10 mouse cellular contexts compared by ENCODE assay signal in genomic region chr9:91361033-91361855, GRCm38 (mm10). TPM values are rescaled to one million over a fixed set of nuclear protein-coding genes. Genes with fewer than 3 reads are reported as not detected.
DNase-seq lines count a peak whose midpoint lies in the region; ATAC-seq lines count a peak whose summit lies in the region.
"Had no signal": no experiment of that assay in that cellular context is flagged by ENCODE, and none has a peak within 500 bp of the region (broad histone marks: within the 10 kb centered on the region; RNA-seq: fewer than 3 reads in every experiment).

No protein-coding gene starts in this region.

- no peak for DNase-seq in heart, adult 18-20 months
- peak; percentile 40 for DNase-seq in hindbrain, embryonic 10.5 days (ENCODE audit: low spot score)
- DNase-seq in natural killer cell, adult 2 months (ENCODE audit: low spot score in 2 of 2), result no peak
- DNase-seq in left cerebral cortex, postnatal 25 days (ENCODE audit: low spot score in 2 of 2), result no peak
- DNase-seq in urinary bladder, postnatal 36 days (ENCODE audit: low spot score in 2 of 2), result no peak

- 0 out of 2 replicates have a peak, but pooled peaks have one; percentile 27 for ATAC-seq in heart, embryonic 11.5 days (replicated peaks; ENCODE audit: insufficient number of reproducible peaks, low FRiP score, low TSS enrichment)
- no peak for ATAC-seq in midbrain, embryonic 15.5 days (replicated peaks)

- WGBS in heart, embryonic 11.5 days (ENCODE audit: insufficient replicate concordance), result 1% methylated on average over 35 of the region's 35 CpGs
- WGBS in hindbrain, embryonic 10.5 days, result under 1% methylated on average over 35 of the region's 35 CpGs
- WGBS in midbrain, embryonic 15.5 days, result 1% methylated on average over 35 of the region's 35 CpGs

- peaks cover 80% of the 10 kb centered on the region for H3K27me3 ChIP-seq in heart, embryonic 11.5 days (ENCODE audit: control insufficient read depth, insufficient read depth, low read length)
- peaks cover 100% of the 10 kb centered on the region for H3K27me3 ChIP-seq in hindbrain, embryonic 10.5 days (ENCODE audit: insufficient read depth, poor library complexity, severe bottlenecking)
- peaks cover 28% of the 10 kb centered on the region for H3K27me3 ChIP-seq in midbrain, embryonic 15.5 days (replicated peaks)

- H3K9ac ChIP-seq in heart, embryonic 11.5 days (ENCODE audit: low read depth, low read length), result no peak overlapping the region
- peak overlapping the region; percentile 41 for H3K9ac ChIP-seq in midbrain, embryonic 15.5 days

- H3K27ac ChIP-seq in heart, embryonic 11.5 days (ENCODE audit: low read depth, low read length), result no peak overlapping the region
- H3K27ac ChIP-seq in brown adipose tissue, adult 24 weeks (replicated peaks; ENCODE audit: low read depth, low read length), result peak overlapping the region; percentile 82
- H3K27ac ChIP-seq in hindbrain, embryonic 10.5 days, result peak overlapping the region; percentile 94
- peak overlapping the region; percentile 73 for H3K27ac ChIP-seq in midbrain, embryonic 15.5 days

- H3K4me1 ChIP-seq in heart, embryonic 11.5 days (ENCODE audit: control insufficient read depth, insufficient read depth, low read length), result peaks cover 3% of the 10 kb centered on the region; the same call in 1 of the 2 replicates
- H3K4me1 ChIP-seq in brown adipose tissue, adult 24 weeks (ENCODE audit: control insufficient read depth, insufficient read depth, insufficient read length, low read length), result no peaks in the 10 kb centered on the region
- peaks cover 18% of the 10 kb centered on the region; the same call in 1 of the 2 replicates for H3K4me1 ChIP-seq in hindbrain, embryonic 10.5 days (replicated peaks)
- peaks cover 7% of the 10 kb centered on the region; the same call in 1 of the 2 replicates for H3K4me1 ChIP-seq in midbrain, embryonic 15.5 days

- no peaks in the 10 kb centered on the region for H3K36me3 ChIP-seq in heart, embryonic 11.5 days (ENCODE audit: control insufficient read depth, insufficient read depth, low read length)
- peaks cover 31% of the 10 kb centered on the region for H3K36me3 ChIP-seq in hindbrain, embryonic 10.5 days
- H3K36me3 ChIP-seq in midbrain, embryonic 15.5 days (replicated peaks), result no peaks in the 10 kb centered on the region

- H3K9me3 ChIP-seq in heart, embryonic 11.5 days (replicated peaks; ENCODE audit: control insufficient read depth, low read length), result no peaks in the 10 kb centered on the region
- H3K9me3 ChIP-seq in hindbrain, embryonic 10.5 days, result no peaks in the 10 kb centered on the region
- no peaks in the 10 kb centered on the region for H3K9me3 ChIP-seq in midbrain, embryonic 15.5 days

- H3K4me2 ChIP-seq in heart, embryonic 11.5 days, result peak overlapping the region; percentile 57
- peak overlapping the region; percentile 45 for H3K4me2 ChIP-seq in midbrain, embryonic 15.5 days

- intact Hi-C loops in left cerebral cortex, postnatal 25 days (cut with DNase I), result loop anchor here (5.0 to 10.0 kb wide), 3 partner anchors 236 to 1484 kb away; no protein-coding TSS in a partner anchor

- H3K4me3 ChIP-seq in heart, embryonic 11.5 days (ENCODE audit: low read depth, low read length), result peak overlapping the region; percentile 41; the same call in 1 of the 2 replicates
- peak overlapping the region; percentile 60 for H3K4me3 ChIP-seq in brown adipose tissue, adult 24 weeks (ENCODE audit: insufficient read depth, low read depth, low read length)
- peak overlapping the region; percentile 69 for H3K4me3 ChIP-seq in hindbrain, embryonic 10.5 days
- peak overlapping the region; percentile 51 for H3K4me3 ChIP-seq in midbrain, embryonic 15.5 days

RNA-seq across cellular contexts. Expression of gene Zic4, which starts 1.0 kb away (rescaled TPM):
- 0.23 TPM in 1 of 2 replicates, not detected in the other for polyA plus RNA-seq in heart, embryonic 11.5 days (2014; fragmentation: Nextera tagmentation; extraction: Ambion mirVana)
- not detected for total RNA-seq in heart, adult 18-20 months (2021)
- 0.79 and 1.8 TPM in 2 replicates for polyA plus RNA-seq in brown adipose tissue, adult 24 weeks (2012; ENCODE audit: insufficient read depth, insufficient read length, missing spikeins)
- 16.9 and 19.8 TPM in 2 replicates for polyA plus RNA-seq in hindbrain, embryonic 10.5 days (2016; fragmentation: Nextera tagmentation; extraction: Ambion mirVana)
- polyA plus RNA-seq in midbrain, embryonic 15.5 days (2015; fragmentation: Nextera tagmentation; extraction: Ambion mirVana), result 53.1 and 59.1 TPM in 2 replicates
- total RNA-seq in left cerebral cortex, postnatal 25 days (2021), result 1 to 10 TPM; 2.3 to 3.0 TPM
- total RNA-seq: neutrophil, adult 5-6 weeks had no signal

RNA-seq across cellular contexts. Expression of gene Zic1, which starts 4.4 kb away (rescaled TPM):
- polyA plus RNA-seq in heart, embryonic 11.5 days (2014; fragmentation: Nextera tagmentation; extraction: Ambion mirVana), result 0.07 TPM in 1 of 2 replicates, not detected in the other
- total RNA-seq in heart, adult 18-20 months (2021), result not detected
- polyA plus RNA-seq in brown adipose tissue, adult 24 weeks (2012; ENCODE audit: insufficient read depth, insufficient read length, missing spikeins), result 3.2 and 4.1 TPM in 2 replicates
- 6.9 and 8.1 TPM in 2 replicates for polyA plus RNA-seq in hindbrain, embryonic 10.5 days (2016; fragmentation: Nextera tagmentation; extraction: Ambion mirVana)
- polyA plus RNA-seq in midbrain, embryonic 15.5 days (2015; fragmentation: Nextera tagmentation; extraction: Ambion mirVana), result 10.0 and 11.6 TPM in 2 replicates
- 10 to 100 TPM; 11.1 to 11.7 TPM for total RNA-seq in left cerebral cortex, postnatal 25 days (2021)
- total RNA-seq: neutrophil, adult 5-6 weeks had no signal
- polyA plus RNA-seq: CD4-positive, CD25-positive, alpha-beta regulatory T cell, adult 4 months had no signal
